Mouse (Mus musculus): ENCODE measurements at regions not wholly inside any gene's neighbourhood (a gene's known extent, or its start where the extent isn't known, plus 50 kb on each side); places are given as distances from the start of the nearest gene placed in this dataset.

DNA sequence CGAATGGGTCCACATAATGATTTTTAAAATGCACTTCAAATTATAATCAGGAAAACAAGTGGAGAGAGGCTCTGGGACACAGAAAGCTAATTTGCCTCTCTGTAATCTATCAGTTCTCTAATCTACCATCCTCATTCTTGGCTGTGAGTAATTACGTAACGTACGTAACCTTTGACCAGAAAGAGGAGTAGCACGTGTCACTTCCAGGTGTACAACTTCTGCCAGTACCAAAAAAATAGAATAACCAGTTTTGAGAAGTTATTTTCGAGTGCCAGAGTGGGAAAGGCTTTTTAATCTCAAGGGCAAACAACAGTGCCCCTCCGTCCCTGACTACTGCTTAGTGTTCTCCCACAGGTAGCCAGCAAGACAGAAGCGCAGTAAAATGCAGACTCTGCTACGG is 69.2 kb upstream of the Cited2 start:
- no peak for TF ChIP-seq CTCF (IDR thresholded peaks at IDR 0.05; ENCODE audit: borderline replicate concordance, insufficient read depth, low read length)
- TF ChIP-seq POLR2A (IDR thresholded peaks at IDR 0.05; ENCODE audit: low read depth, low read length) = no peak
